Mouse (Mus musculus): ENCODE results near the gene Bglap2. TPM values are rescaled to one million over a fixed set of nuclear protein-coding genes. Genes with fewer than 3 reads are reported as not detected.

The Bglap2 gene
- polyA plus RNA-seq, 1 experiment: not detected

- no peak for TF ChIP-seq FLI1 (IDR thresholded peaks at IDR 0.05; ENCODE audit: low read length)
Observed at GRCm38 (mm10) chr3:88350732-88351131, 27.8 kb downstream of the Bglap2 start.

GRCm38 (mm10) chr3:88339006-88339405 is 39.5 kb downstream of the Bglap2 start:
- TF ChIP-seq GATA1 (IDR thresholded peaks at IDR 0.05; ENCODE audit: borderline replicate concordance, low read length) (no peak), FLI1 (IDR thresholded peaks at IDR 0.05; ENCODE audit: low read length) (no peak)
- Histone ChIP-seq H3K27me3 (replicated peaks) (no peaks in the 10 kb centered on the region), H3K4me1 (peaks cover 66% of the 10 kb centered on the region), H3K9me3 (no peaks in the 10 kb centered on the region), H3K4me3 (replicated peaks) (peak overlapping the region; percentile 16), H3K36me3 (replicated peaks; ENCODE audit: low read length) (peaks cover 46% of the 10 kb centered on the region)

More at GRCm38 (mm10) chr3:88350732-88351131, 27.8 kb downstream of the Bglap2 start:
- peaks cover 100% of the 10 kb centered on the region for H3K36me3 ChIP-seq (replicated peaks; ENCODE audit: low read length)
- no peak overlapping the region for H3K4me3 ChIP-seq (replicated peaks)
- peaks cover 20% of the 10 kb centered on the region for H3K4me1 ChIP-seq
- no peaks in the 10 kb centered on the region for H3K9me3 ChIP-seq
- no peaks in the 10 kb centered on the region for H3K27me3 ChIP-seq (replicated peaks)

- H3K4me1 ChIP-seq: peaks cover 72% of the 10 kb centered on the region
- no peaks in the 10 kb centered on the region for H3K27me3 ChIP-seq (replicated peaks)
- TF ChIP-seq FLI1 (IDR thresholded peaks at IDR 0.05; ENCODE audit: low read length): no peak
- TF ChIP-seq GATA1 (IDR thresholded peaks at IDR 0.05; ENCODE audit: borderline replicate concordance, low read length): no peak
- H3K4me3 ChIP-seq (replicated peaks): peak overlapping the region; percentile 33
- H3K36me3 ChIP-seq (replicated peaks; ENCODE audit: low read length): peaks cover 40% of the 10 kb centered on the region
- H3K9me3 ChIP-seq: no peaks in the 10 kb centered on the region
Observed at GRCm38 (mm10) chr3:88338316-88338715, 40.2 kb downstream of the Bglap2 start.

GRCm38 (mm10) chr3:88337367-88338020 is 41.0 kb downstream of the Bglap2 start:
- H3K4me3 ChIP-seq (replicated peaks): peak overlapping the region; percentile 92
- peaks cover 40% of the 10 kb centered on the region for H3K36me3 ChIP-seq (replicated peaks; ENCODE audit: low read length)
- peaks cover 66% of the 10 kb centered on the region for H3K4me1 ChIP-seq
- TF ChIP-seq FLI1 (IDR thresholded peaks at IDR 0.05; ENCODE audit: low read length): no peak
- no peak for TF ChIP-seq GATA1 (IDR thresholded peaks at IDR 0.05; ENCODE audit: borderline replicate concordance, low read length)
- H3K27me3 ChIP-seq (replicated peaks): no peaks in the 10 kb centered on the region
- H3K9me3 ChIP-seq: no peaks in the 10 kb centered on the region

GRCm38 (mm10) chr3:88336058-88337013 is 42.2 kb downstream of the Bglap2 start, which contains the start of the genes Tmem79 and Smg5:
Gene Tmem79 (minus strand): TSS chr3:88336148.
Gene Smg5 (plus strand): TSS chr3:88336260.
- H3K27me3 ChIP-seq (replicated peaks): no peaks in the 10 kb centered on the region
- H3K4me1 ChIP-seq: peaks cover 56% of the 10 kb centered on the region
- H3K36me3 ChIP-seq (replicated peaks; ENCODE audit: low read length): peaks cover 33% of the 10 kb centered on the region
- H3K4me3 ChIP-seq (replicated peaks): peak within 1 kb of the TSS; percentile 92
- no peak for TF ChIP-seq FLI1 (IDR thresholded peaks at IDR 0.05; ENCODE audit: low read length)
- TF ChIP-seq GATA1 (IDR thresholded peaks at IDR 0.05; ENCODE audit: borderline replicate concordance, low read length): no peak
- H3K9me3 ChIP-seq: no peaks in the 10 kb centered on the region

- Histone ChIP-seq H3K9me3 (no peaks in the 10 kb centered on the region), H3K27me3 (replicated peaks) (no peaks in the 10 kb centered on the region), H3K4me3 (replicated peaks) (peak overlapping the region; percentile 92), H3K4me1 (peaks cover 48% of the 10 kb centered on the region), H3K36me3 (replicated peaks; ENCODE audit: low read length) (peaks cover 28% of the 10 kb centered on the region)
- no peak for TF ChIP-seq GATA1 (IDR thresholded peaks at IDR 0.05; ENCODE audit: borderline replicate concordance, low read length)
- TF ChIP-seq FLI1 (IDR thresholded peaks at IDR 0.05; ENCODE audit: low read length): no peak
Observed at GRCm38 (mm10) chr3:88335436-88336053, 43.0 kb downstream of the Bglap2 start.

- TF ChIP-seq FLI1 (IDR thresholded peaks at IDR 0.05; ENCODE audit: low read length): no peak
- H3K36me3 ChIP-seq (replicated peaks; ENCODE audit: low read length): peaks cover 31% of the 10 kb centered on the region
- no peaks in the 10 kb centered on the region for H3K27me3 ChIP-seq (replicated peaks)
- peak overlapping the region; percentile 92 for H3K4me3 ChIP-seq (replicated peaks)
- no peaks in the 10 kb centered on the region for H3K9me3 ChIP-seq
- peaks cover 46% of the 10 kb centered on the region for H3K4me1 ChIP-seq
Observed at GRCm38 (mm10) chr3:88334902-88335435, 43.5 kb downstream of the Bglap2 start.

- no peaks in the 10 kb centered on the region for H3K9me3 ChIP-seq
- no peak for TF ChIP-seq GATA1 (IDR thresholded peaks at IDR 0.05; ENCODE audit: borderline replicate concordance, low read length)
- no peak for TF ChIP-seq FLI1 (IDR thresholded peaks at IDR 0.05; ENCODE audit: low read length)
Observed at GRCm38 (mm10) chr3:88334029-88334658, 44.4 kb downstream of the Bglap2 start.

GRCm38 (mm10) chr3:88331282-88331681 is 47.2 kb downstream of the Bglap2 start:
- H3K36me3 ChIP-seq (replicated peaks; ENCODE audit: low read length): peaks cover 58% of the 10 kb centered on the region
- TF ChIP-seq GATA1 (IDR thresholded peaks at IDR 0.05; ENCODE audit: borderline replicate concordance, low read length): no peak
- no peak for TF ChIP-seq FLI1 (IDR thresholded peaks at IDR 0.05; ENCODE audit: low read length)

More at GRCm38 (mm10) chr3:88334029-88334658, 44.4 kb downstream of the Bglap2 start:
- Histone ChIP-seq H3K4me1 (peaks cover 41% of the 10 kb centered on the region), H3K27me3 (replicated peaks) (no peaks in the 10 kb centered on the region), H3K36me3 (replicated peaks; ENCODE audit: low read length) (peaks cover 37% of the 10 kb centered on the region), H3K4me3 (replicated peaks) (no peak overlapping the region)

More at GRCm38 (mm10) chr3:88331282-88331681, 47.2 kb downstream of the Bglap2 start:
- Histone ChIP-seq H3K4me3 (replicated peaks) (no peak overlapping the region), H3K4me1 (peaks cover 35% of the 10 kb centered on the region), H3K9me3 (no peaks in the 10 kb centered on the region), H3K27me3 (replicated peaks) (no peaks in the 10 kb centered on the region)
